15 mouse cellular contexts compared by ENCODE assay signal in genomic region chr3:156256719-156257118, GRCm38 (mm10).
DNase-seq lines count a peak whose midpoint lies in the region; ATAC-seq and TF ChIP-seq lines count a peak whose summit lies in the region.
"Had no signal": no experiment of that assay in that cellular context is flagged by ENCODE, and none has a peak within 500 bp of the region (broad histone marks: within the 10 kb centered on the region; RNA-seq: fewer than 3 reads in every experiment).

No protein-coding gene starts in this region.

- H3K9me3 ChIP-seq in lung, embryonic 16.5 days (ENCODE audit: control insufficient read depth, low read length) = no peaks in the 10 kb centered on the region
- H3K9me3 ChIP-seq: embryonic facial prominence, embryonic 13.5 days; limb, embryonic 13.5 days had no signal

- no peaks in the 10 kb centered on the region for H3K27me3 ChIP-seq in lung, embryonic 16.5 days (ENCODE audit: control insufficient read depth, insufficient read depth, low read depth, low read length)
- H3K27me3 ChIP-seq: embryonic facial prominence, embryonic 13.5 days; limb, embryonic 13.5 days had no signal

- H3K9ac ChIP-seq in lung, embryonic 16.5 days (ENCODE audit: low read length) = no peak overlapping the region
- H3K9ac ChIP-seq: embryonic facial prominence, embryonic 13.5 days; limb, embryonic 13.5 days had no signal

- intact Hi-C loops in gastrocnemius, postnatal 36 days (cut with DNase I) = no loop called here

- H3K36me3 ChIP-seq in lung, embryonic 16.5 days (ENCODE audit: control insufficient read depth, insufficient read depth, low read length) = no peaks in the 10 kb centered on the region
- H3K36me3 ChIP-seq: embryonic facial prominence, embryonic 13.5 days; limb, embryonic 13.5 days had no signal

- peak; percentile 3 to 9 for DNase-seq in lung, adult 18-20 months
- DNase-seq in lung, adult 2 months = no peak
- peak; percentile 13 for DNase-seq in kidney, adult 9 months
- no peak for DNase-seq in spleen, postnatal 36 days (ENCODE audit: low spot score in 2 of 2)
- DNase-seq in spleen, adult 18-20 months = no peak
- no peak for DNase-seq in thymus, postnatal 4 days
- DNase-seq in gastrocnemius, postnatal 36 days = no peak
- DNase-seq: cerebellum, postnatal 25 days; layer of hippocampus, postnatal 36 days; right cerebral cortex, postnatal 25 days had no signal

- no peaks in the 10 kb centered on the region for H3K4me1 ChIP-seq in lung, adult 2 months (ENCODE audit: control insufficient read depth, insufficient read depth, low read length)
- H3K4me1 ChIP-seq in lung, embryonic 16.5 days (replicated peaks; ENCODE audit: control insufficient read depth, insufficient read depth, low read length) = no peaks in the 10 kb centered on the region

- ATAC-seq in lung, embryonic 16.5 days (ENCODE audit: low read depth) = peak; percentile 96
- ATAC-seq: forebrain, embryonic 14.5 days; hindbrain, embryonic 16.5 days had no signal

- no peak overlapping the region for H3K4me3 ChIP-seq in lung, adult 2 months (replicated peaks; ENCODE audit: extremely low read depth, low read depth, low read length)
- no peak overlapping the region for H3K4me3 ChIP-seq in lung, embryonic 16.5 days (ENCODE audit: low read length)
- H3K4me3 ChIP-seq: embryonic facial prominence, embryonic 13.5 days; limb, embryonic 13.5 days had no signal

- no peak for TF ChIP-seq POLR2A in lung, adult 2 months (IDR thresholded peaks at IDR 0.05; ENCODE audit: borderline replicate concordance, extremely low read depth, low read depth, low read length)

- no peak overlapping the region for H3K27ac ChIP-seq in lung, embryonic 16.5 days (ENCODE audit: low read length)
- H3K27ac ChIP-seq: embryonic facial prominence, embryonic 13.5 days; limb, embryonic 13.5 days had no signal

- WGBS in lung, adult 2 months = 65% methylated on average over 7 of the region's 7 CpGs
- 52% methylated on average over 7 of the region's 7 CpGs for WGBS in lung, embryonic 16.5 days

- no peak overlapping the region for H3K4me2 ChIP-seq in lung, embryonic 16.5 days (ENCODE audit: low read depth, low read length)
- H3K4me2 ChIP-seq: embryonic facial prominence, embryonic 13.5 days; limb, embryonic 13.5 days had no signal

- TF ChIP-seq CTCF in lung, adult 2 months (IDR thresholded peaks at IDR 0.05; ENCODE audit: insufficient read depth, low read length) = no peak

Comparison
In these comparisons a context has a peak if more than half of its experiments do, and no peak if none do; other contexts are left out.
1. DNase-seq: peak in lung, adult 18-20 months (2 of 2) and kidney, adult 9 months (single experiment); none in lung, adult 2 months (single experiment), spleen, postnatal 36 days (0 of 2), spleen, adult 18-20 months (0 of 2), thymus, postnatal 4 days (single experiment) and gastrocnemius, postnatal 36 days (0 of 2).